Mouse (Mus musculus) retina, adult 2 months (tissue): ENCODE data around the gene Gm49383.
"Not testable (repeated sequence)": the region's sequence is repeated elsewhere in the genome, so short reads cannot be mapped to it uniquely, and the experiment has no call there.

ENCODE experiments used
- DNase-seq: peaks from one replicate; pipeline ENCODE4 v3.0.0-alpha.2; 2012; ENCODE audit warnings: low read depth, low spot score

The Gm49383 gene

DNA sequence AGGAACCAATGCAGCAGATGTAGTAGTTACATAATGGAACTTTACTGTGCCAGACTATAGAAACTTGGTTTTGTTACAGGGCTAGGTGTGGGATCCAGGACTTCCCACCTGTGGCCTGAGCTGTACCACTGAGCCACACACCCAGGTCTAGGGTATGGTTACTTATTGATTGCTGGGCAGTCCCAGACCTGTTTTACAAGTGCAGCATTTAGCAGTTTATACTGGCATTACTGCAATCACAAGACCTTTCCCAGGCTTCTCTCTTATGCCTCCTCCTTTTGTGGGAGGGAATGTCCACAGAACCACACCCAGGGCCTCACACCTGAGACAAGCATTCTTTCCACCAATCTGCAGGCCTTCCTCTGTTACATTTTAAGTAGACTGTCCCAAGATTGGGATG is 2.1 kb upstream of the Gm49383 start:
- no peak for DNase-seq

GRCm38 (mm10) chr12:69198164-69198535 is 1.2 kb upstream of the Gm49383 start, which contains the start of gene Dnaaf2:
Dnaaf2 (minus strand) TSS chr12:69198429.
- DNase-seq = peak; percentile 16

GRCm38 (mm10) chr12:69197378-69198163 is 667 bp upstream of the Gm49383 start:
- DNase-seq = peak; percentile 2

DNA sequence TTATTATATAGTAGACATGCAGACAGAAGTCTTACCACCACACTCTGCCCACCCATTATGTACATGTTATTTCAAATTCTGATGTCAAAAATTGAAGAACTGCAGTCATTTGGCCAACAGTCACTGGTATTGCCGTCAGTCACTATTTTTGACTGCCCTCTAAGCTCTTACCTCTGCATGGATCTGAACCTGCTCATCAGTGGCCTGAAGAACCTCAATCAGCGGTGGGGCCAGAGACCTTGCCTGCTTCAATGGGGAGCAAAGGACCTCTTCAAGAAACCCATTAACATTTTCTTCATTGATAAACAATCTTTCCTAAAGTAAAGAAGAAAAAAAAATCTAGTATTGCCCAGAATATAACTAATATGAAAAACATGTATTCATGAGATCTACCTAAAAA is 4.3 kb downstream of the Gm49383 start:
- no peak for DNase-seq

- no peak for DNase-seq
These were observed 5.5 kb downstream of the Gm49383 start for GRCm38 (mm10) chr12:69191396-69191795.

- DNase-seq = no peak
These were observed 6.4 kb downstream of the Gm49383 start for GRCm38 (mm10) chr12:69190522-69190921.

DNA sequence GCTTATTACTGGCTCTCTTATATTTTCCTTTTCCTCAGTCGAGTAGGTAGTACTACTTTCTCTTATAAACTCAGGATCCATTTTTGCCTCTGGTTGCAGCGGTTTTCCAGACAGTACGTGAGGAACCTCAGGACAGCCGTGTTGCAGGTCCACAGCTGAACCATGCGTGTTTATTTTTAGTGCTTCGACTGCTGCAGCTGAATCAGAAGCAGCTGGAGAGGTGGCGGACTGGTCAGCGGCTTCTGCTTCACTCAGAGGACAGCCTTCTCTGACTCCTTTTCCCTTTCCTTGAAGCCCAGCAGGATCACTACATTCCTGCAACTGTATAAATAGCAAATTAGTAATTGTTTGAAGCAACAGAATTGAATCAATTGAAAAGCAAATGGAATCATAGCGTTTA is 6.8 kb downstream of the Gm49383 start:
- no peak for DNase-seq

DNA sequence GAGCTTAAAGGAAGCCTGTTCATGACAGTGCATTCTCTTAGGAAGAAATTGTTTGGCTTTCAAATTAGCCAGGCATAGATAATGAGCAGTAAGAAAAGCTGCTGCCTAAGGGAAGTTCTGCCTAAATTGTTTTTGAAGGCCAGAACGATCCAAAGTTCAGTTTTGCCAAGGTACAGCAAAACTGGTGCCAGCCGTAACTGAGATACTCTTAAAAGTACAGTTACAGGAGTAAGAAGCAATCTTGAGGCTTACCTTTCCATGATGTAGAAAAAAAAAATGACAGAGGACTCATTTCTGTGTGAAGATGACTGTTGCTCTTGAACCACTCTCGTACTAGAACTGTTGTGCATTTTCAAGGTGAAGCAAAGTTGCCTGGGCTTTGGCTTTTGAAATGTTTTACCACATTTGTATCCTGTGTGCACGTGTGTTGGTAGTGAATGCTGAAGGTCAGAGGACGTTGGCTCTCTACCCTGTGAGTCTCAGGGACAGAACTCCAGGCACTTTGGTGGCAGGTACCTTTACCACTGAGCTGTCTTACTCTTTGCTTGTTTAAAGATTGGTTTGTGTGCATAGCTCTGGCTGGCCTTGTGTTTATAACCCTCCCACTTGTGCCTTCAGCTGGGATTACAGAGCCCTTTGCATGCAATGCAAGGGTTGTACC is 10.0 kb downstream of the Gm49383 start:
- no peak for DNase-seq

DNA sequence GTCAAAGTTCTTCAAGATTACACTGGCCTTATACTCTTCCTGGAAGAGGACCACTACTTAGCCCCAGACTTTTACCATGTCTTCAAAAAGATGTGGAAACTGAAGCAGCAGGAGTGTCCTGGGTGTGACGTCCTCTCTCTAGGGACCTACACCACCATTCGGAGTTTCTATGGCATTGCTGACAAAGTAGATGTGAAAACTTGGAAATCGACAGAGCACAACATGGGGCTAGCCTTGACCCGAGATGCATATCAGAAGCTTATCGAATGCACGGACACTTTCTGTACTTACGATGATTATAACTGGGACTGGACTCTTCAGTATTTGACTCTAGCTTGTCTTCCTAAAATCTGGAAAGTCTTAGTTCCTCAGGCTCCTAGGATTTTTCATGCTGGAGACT is 11.5 kb downstream of the Gm49383 start:
- no peak for DNase-seq

DNA sequence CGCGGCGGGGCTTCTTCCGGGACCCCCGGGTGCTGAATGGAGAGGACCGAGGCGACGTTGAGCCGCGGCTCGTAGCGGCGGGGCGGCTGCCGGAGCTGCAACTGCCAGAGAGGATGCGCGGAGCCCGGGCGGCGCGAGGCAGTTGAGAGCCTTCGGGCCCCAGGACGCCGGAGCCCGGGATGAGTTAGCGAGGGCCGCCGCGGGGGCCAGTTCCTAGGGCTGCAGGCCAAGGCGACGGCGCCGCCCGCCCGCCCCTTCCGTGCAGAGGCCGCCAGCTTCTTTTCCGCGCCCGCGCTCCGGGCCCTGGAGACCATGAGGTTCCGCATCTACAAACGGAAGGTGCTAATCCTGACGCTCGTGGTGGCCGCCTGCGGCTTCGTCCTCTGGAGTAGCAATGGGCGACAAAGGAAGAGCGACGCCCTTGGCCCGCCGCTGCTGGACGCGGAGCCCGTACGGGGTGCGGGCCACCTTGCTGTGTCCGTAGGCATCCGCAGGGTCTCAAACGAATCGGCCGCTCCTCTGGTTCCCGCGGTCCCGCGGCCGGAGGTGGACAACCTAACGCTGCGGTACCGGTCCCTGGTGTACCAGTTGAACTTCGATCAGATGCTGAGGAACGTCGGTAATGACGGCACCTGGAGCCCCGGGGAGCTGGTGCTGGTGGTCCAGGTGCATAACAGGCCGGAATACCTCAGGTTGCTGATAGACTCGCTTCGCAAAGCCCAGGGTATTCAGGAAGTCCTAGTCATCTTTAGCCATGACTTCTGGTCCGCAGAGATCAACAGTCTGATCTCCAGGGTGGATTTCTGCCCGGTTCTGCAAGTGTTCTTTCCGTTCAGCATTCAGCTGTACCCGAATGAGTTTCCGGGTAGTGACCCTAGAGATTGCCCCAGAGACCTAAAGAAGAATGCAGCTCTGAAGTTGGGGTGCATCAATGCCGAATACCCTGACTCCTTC is 12.3 kb downstream of the Gm49383 start:
- no peak for DNase-seq

- DNase-seq = peak; percentile 96
These were observed 13.2 kb downstream of the Gm49383 start, which contains the start of the genes Rpl36al and Mgat2 for GRCm38 (mm10) chr12:69183583-69184308. Rpl36al (minus strand) TSS chr12:69184083. Mgat2 (plus strand) TSS chr12:69184157.

DNA sequence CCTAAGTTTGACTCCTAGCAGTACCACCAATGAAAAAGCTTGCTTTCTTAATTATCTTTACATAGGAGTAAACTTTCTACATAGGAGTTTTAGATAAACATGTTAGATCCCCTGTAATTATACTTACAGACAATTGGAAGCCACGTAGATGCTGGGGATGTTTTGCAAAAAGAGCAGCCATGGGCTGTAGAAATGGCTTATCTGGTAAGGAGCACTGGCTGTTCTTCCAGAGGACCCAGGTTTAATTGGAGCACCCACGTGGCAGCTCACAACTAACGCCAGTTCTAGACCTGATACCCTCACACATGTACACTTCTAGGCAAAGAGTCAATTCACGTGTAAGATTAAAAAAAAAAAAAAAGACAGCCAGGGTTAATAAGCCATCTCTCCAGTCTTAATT is 15.1 kb downstream of the Gm49383 start:
- DNase-seq = no peak

- DNase-seq = no peak
These were observed 17.5 kb downstream of the Gm49383 start for GRCm38 (mm10) chr12:69179371-69179770.

GRCm38 (mm10) chr12:69177526-69177925 is 19.4 kb downstream of the Gm49383 start:
- no peak for DNase-seq

- no peak for DNase-seq
These were observed 20.9 kb downstream of the Gm49383 start for GRCm38 (mm10) chr12:69175975-69176374.

DNA sequence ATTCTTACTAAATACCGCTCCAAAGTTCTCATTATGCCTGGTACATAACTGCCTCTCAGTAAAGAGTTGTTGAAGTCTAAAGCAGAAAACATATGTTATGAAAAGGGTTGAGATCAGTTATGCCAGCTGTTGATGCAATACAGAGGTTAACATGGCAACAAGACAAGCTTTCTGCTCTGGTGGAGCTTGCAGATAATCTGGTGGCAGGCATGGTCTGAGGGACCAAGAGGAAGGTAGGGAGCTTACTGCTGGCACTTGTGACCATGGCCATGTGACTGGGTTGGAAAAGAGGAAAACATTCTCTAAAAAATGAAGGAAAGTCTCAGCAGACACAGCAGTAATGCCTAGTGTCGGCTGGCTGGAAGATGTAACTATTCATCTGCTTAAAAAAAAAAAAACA is 25.6 kb downstream of the Gm49383 start:
- no peak for DNase-seq

GRCm38 (mm10) chr12:69168461-69169106 is 28.3 kb downstream of the Gm49383 start, which contains the start of gene Lrr1:
Lrr1 (plus strand) TSS chr12:69168814.
- peak; percentile 78 for DNase-seq

DNA sequence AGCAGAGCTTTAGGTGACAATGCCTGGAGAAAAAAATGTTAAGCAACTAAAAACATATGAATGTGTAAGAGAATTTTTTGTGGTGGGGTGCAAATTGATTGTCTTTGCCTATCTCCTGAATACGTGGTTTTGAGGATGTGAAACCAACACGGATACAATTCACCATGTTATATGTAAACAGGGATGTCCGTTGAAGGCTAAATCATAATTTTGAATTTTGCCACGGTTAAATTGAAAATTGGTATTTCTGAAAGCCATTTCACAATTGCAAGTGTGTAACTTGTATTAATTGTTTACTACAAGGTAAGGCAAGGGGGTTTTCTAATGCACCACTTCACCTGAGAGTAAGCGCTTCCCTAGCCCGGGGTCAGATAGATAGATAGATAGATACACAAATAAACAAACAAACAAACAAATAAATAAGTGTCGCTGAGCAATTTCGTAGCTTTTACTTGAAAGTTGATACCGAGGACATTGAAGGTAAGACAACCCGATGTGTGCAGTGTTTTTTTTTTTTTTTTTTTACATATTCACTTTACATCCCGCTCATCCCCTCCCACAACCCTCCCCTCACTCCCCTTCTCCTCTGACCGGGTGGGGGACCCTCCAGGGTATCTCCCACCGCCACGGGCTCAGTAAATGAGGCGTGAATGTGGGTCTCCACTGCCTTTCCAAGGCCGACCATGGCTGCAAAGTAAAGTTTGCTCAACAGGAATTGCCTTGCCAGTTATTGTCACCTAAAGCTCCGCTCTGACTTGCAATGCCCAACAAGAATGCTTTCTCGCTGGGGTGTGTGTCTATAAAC is 29.0 kb downstream of the Gm49383 start:
- no peak for DNase-seq

DNA sequence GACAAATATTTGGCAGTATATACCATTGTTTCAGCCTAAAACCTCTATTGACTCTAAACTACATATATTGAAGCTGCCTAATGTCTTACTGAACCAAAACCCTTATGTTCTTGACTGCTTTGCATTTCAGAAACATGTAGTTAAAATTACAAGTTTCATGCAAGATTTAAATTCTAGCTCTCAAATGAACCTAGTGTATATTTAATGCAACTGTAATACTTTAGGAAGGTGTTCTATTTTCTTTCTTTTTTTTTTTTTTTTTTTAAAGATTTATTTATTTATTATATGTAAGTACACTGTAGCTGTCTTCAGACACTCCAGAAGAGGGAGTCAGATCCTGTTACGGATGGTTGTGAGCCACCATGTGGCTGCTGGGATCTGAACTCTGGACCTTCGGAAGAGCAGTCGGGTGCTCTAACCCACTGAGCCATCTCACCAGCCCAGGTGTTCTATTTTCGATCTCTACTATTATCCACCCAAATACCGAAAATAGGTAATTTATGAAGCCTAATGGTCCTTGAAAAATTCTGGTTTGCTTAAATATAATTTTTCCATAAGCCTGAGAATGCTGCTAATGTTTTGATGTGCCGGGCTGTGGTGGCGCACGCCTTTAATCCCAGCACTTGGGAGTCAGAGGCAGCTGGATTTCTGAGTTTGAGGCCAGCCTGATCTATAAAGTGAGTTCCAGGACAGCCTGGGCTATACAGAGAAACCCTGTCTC is 29.9 kb downstream of the Gm49383 start:
- not testable (repeated sequence) for DNase-seq
